Mouse (Mus musculus) WW6 (cell line): ENCODE results near the gene Klk1.
"Not testable (repeated sequence)": the region's sequence is repeated elsewhere in the genome, so short reads cannot be mapped to it uniquely, and the experiment has no call there.

Experiments
- DNase-seq: peaks from one replicate; pipeline ENCODE4 v3.0.0-alpha.2; 2013; ENCODE audit warnings: low read depth, low spot score

Gene Klk1

GRCm38 (mm10) chr7:44225076-44225475, at the start of gene Klk1:
Gene Klk1, plus strand, starts transcription at chr7:44225360.
- DNase-seq, result no peak

GRCm38 (mm10) chr7:44179299-44180045, 45.7 kb upstream of the Klk1 start:
- no peak for DNase-seq

DNA sequence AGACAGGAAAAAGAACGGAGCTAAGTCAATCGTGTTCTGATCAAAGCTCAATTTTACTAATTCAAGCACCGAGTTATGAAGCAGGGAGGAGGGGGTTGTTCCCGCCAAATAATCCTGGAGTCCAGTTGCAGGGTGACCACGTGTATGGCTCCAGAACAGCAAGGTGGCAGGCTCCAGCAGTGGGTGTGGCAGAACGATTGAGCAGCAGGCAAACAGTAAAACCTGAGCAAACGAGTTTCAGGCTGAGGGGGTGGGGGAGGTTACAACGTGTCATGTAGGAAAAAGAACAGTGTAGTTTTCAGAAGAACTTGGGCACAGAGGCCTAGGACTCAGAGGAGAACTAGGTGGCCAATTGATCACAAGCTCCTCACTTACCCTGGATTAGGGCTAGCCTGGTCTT, 38.6 kb upstream of the Klk1 start:
- not testable (repeated sequence) for DNase-seq

- not testable (repeated sequence) for DNase-seq
Observed at GRCm38 (mm10) chr7:44187936-44188335, 37.2 kb upstream of the Klk1 start, which contains the start of gene Klk1b24. Gene Klk1b24, plus strand, starts transcription at chr7:44188236.

DNA sequence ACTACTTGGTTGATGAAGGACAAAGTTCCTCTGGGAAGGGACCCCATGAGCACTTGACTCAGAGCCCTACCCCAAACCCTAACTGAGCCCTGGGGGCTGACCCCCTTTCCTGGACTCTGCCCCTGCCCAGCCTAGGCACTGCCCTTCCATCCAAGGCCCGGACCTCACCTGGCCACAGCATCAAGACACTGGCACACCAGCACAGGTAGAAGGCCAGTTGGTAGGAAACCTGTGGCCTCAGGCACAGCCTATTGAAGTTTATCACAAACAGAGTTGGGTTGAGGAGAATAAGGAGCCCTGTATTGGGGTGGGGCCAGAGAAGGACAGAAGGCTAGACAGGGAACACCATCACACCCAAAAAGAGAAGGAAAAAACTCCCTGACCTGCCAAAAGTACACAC, 31.7 kb upstream of the Klk1 start:
- not testable (repeated sequence) for DNase-seq

GRCm38 (mm10) chr7:44197891-44198290, 27.3 kb upstream of the Klk1 start, which contains the start of gene Klk1b3:
Gene Klk1b3, plus strand, starts transcription at chr7:44198191.
- no peak for DNase-seq

DNA sequence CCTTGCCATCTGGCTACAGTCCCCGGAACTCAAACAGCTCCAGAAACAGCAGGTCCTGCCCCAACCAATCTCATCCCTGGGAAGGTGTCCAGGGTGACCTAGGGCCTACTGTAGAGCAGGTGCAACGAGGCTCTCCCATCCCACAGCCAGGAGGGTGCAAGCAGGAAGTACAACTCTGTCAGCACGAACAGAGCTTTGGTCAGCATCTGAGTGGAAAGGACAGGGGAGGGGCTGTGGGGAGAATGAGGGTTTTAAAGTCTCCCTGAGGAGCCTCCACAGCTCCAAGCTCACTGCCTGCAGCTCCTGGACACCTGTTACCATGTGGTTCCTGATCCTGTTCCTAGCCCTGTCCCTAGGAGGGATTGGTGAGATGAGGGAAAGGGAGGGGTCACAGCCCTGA, 18.0 kb upstream of the Klk1 start, which contains the start of gene Klk1b4:
Gene Klk1b4, plus strand, starts transcription at position 301 of the 400 bp plus-strand sequence.
- DNase-seq, result not testable (repeated sequence)

DNA sequence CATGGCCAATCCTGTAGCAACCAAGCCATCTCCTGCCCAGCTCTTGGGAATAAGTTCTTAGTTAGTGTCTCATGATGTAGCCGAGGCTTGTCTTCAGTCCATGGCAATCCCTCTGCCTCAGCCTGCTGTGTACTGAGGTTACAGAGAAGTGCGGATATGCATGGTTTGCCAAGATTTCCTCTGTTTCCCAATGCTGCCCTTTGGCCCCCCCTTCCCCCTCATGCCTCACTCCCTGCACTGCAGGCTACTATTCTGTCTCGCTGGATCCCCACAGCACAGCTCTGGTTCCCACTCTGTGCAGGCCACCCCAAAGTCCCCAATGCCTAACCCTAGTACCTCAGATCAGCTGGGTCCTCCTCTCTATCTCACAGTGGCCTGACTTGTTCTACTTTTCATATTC, 16.9 kb upstream of the Klk1 start:
- no peak for DNase-seq

DNA sequence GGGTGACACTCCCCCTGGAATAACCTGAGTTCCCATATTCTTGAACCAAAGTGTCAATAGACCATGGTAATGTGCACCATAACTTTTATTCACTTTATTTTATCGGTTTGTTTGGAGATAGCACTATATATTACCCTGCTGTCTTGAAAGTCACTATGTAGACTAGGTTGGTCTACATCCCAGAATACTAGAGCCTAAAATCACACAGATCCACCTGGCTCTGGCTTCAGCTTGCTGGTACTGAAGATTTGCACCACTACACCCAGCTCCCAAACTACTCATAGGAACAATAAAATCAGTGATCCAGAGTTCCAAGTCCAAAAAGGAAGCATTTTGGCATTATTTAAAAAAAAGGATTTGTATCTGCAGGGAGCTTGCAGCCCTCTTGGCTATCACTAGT, 9.5 kb upstream of the Klk1 start, which contains the start of gene Klk1b5:
Gene Klk1b5, plus strand, starts transcription at position 301 of the 400 bp plus-strand sequence.
- no peak for DNase-seq

DNA sequence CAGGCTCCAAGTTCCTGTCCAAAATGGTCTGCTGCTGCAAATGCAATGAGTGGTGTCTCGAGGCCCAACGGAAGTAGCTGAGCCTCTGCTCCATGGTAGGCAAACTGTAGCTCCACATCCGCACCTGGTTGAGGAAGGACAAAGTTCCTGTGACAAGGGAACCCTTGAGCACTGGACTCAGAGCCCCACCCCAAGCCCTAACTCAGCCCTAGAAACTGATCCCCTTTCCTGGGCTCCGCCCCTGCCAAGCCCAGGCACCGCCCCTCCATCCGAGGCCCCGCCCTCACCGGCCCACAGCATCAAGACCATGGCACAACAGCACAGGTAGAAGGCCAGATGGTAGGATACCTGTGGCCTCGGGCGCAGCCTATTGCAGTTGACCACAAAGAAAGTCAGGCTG, 3.6 kb upstream of the Klk1 start:
- DNase-seq, result not testable (repeated sequence)

DNA sequence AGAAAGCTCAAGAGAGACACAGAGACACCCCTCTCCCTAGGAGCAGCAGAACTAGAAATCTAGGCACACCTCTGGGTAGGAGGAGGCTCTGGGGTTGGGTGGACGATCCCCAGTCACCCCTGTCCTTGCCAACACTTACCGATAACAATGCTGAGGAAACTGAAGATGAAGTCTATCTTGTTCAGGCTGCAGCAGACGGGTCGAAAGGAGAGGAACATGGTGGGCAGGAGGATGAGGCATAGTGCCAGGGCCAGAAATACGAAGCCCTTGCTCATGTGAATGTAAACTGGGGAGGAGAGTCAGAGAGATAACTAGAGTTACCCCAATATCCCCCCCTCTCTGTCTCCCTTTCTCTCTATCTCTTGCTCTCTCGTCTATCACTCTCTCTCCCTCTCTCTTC, 2.8 kb upstream of the Klk1 start:
- DNase-seq, result not testable (repeated sequence)

DNA sequence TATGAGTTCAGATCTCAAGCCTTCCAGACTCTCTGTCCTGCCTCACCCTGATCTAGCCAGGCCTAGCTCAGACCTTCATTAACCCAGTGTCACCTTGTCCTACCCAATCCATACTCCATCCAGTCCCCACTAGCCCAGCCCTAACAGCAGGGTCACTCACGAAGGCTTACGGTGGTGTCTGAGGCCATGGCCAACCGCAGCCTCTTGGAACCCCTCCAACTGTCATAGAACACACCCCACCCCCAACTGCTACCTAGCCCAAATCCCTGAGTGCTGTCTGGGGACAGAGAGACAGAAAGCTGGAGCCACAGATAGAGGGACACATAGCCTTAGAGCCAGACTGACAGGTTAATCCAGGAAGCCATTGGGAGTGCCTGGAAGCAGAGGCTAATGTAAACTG, 10.7 kb downstream of the Klk1 start, which contains the start of gene Gm36864:
Gene Gm36864, plus strand, starts transcription at position 269 of the 400 bp plus-strand sequence.
- DNase-seq, result no peak

DNA sequence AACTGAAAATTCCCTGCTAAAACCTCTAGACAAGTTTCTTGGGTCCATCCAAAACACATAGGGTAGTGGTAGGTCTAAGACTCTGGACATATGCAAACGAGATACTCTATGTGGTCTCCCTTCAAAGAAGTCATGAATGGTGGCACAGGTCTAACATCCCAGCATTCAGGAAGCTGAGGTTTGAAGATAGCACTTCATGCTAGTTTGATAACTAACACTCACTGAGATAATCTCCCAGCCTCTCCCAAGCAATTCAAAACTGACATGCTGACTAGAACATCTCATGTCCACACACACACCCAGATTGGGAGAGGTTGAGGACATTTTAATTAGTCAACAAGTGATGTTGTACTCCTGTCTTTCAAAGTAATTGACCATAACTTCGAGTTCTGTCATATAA, 14.8 kb downstream of the Klk1 start:
- DNase-seq, result no peak

DNA sequence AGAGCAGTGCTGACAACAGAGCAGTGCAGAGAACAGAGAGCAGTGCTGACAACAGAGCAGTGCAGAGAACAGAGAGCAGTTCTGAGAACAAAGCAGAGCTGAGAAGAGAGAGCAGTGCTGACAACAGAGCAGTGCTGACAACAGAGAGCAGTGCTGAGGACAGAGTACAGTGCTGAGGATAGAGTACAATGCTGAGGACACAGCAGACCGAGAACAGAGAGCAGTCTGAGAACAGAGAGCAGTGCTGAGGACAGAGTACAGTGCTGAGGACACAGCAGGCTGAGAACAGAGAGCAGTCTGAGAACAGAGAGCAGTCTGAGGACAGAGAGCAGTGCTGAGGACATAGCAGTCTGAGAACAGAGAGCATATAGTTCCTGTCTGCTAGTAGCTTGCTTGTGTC, 15.6 kb downstream of the Klk1 start:
- no peak for DNase-seq

- DNase-seq, result no peak
Observed at GRCm38 (mm10) chr7:44241163-44241562, 16.0 kb downstream of the Klk1 start.

DNA sequence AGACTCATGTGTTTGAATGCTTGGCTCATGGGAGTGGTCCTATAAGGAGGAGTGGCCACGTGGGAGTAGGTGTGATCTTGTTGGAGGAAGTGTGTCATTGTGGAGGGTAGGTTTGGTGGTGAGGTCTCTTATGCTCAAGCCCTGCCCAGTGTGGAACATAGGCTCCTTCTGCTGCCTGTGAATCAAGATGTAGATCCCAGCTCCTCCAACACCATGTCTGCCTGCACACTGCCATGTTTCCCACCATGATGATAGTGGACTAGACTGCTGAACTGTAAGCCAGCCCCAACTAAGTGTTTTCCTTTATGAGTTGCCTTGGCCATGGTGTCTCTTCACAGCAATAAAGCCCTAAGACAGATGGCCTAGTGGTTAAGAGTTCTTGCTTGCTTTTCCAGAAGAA, 18.9 kb downstream of the Klk1 start:
- no peak for DNase-seq

- peak; percentile 74 for DNase-seq
Observed at GRCm38 (mm10) chr7:44246055-44246983, 21.2 kb downstream of the Klk1 start, which contains the start of the genes 1700028J19Rik and 2410002F23Rik. Gene 1700028J19Rik, minus strand, starts transcription at chr7:44246695. Gene 2410002F23Rik, plus strand, starts transcription at chr7:44246722.

GRCm38 (mm10) chr7:44246984-44247470, 21.9 kb downstream of the Klk1 start:
- DNase-seq, result no peak

DNA sequence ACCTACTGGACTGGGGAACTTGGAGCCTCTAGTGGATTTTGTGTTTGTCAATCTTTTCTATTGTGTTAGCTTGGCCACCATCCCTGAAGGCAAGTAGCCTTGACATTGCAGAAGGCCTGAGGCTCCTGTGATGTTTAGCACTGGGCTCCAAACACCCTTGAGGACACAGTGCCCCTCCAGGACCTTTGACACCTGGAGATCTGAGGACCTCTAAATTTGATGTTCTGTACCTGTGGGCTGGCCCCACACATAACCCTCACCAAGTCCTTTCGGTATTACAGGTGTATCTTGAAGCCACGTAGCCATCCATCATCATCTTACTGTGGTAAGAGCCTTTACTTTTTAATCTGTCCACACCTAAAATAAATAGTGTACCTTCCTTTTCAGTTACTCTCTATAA, 22.8 kb downstream of the Klk1 start:
- no peak for DNase-seq

DNA sequence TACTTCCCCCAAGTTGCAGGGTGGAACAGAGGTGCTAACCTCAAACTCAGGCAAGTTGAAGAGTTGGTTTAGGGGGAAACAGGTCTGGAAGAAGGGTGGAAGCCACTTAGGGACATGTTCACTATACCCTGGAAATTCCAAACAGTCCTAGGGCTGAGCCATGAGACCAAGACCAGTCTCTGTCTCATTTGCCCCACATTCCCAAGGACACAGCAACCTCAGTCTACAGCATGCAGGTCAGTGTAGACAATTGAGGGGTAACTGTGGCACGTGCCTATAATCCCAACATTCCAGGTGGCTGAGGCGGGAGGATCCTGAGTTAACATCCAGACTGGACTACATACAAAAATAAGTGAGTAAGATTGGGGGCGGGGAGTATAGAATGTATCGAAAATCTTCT, 24.1 kb downstream of the Klk1 start:
- DNase-seq, result no peak

DNA sequence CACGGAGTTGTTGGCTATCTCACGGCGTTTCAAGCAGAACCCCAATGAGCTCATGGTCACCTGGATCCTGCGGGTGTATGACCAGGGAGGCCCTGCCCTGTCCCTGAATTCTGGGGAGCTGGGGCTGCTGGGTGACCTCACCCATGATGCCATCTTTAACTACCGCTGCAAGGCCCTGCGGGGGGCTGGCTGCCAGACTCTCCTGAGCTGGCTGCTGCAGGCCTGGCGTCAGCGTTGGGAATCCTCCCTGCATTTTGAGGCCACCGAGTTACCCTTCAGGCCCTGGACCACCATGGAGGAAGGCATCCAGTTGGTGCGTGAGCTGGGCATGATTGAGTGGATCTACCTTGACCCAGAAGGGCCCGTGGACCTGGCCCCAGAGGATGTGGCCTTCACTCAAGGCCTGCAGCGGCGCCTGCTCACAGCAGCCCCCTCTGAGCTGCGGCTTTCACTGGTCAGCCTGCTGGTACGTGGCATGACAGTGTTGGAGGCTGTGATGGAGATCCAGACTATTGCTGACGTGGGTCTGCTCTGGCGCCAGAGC, 25.6 kb downstream of the Klk1 start:
- not testable (repeated sequence) for DNase-seq
